Mouse (Mus musculus): ENCODE measurements around the gene Olfr1425. TPM values are rescaled to one million over a fixed set of nuclear protein-coding genes. Genes with fewer than 3 reads are reported as not detected.

The Olfr1425 gene
- polyA plus RNA-seq, 1 experiment from 2014 or later = not detected

DNA sequence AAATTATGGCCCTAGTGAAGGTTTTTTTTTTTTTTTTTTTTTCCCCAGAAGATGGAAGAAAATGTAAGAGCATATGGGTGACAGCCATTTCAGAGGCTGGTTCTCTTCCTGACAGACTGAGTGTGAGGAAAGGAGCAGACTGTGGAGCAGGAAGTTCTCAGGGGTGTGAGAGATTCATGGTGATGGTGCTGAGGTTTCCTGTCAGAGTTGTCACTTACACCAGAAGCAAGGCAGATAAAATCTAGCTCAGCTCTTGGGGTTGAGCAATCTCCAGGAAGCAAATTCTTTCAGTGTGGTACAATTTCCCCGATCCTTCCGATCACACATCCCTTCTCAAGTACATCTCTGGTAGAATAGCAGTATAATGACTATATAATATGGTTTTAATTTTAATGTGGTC is 50.9 kb downstream of the Olfr1425 start:
- WGBS = 94% methylated on average over 2 of the region's 2 CpGs
- no peak for DNase-seq (ENCODE audit: low spot score)
- H3K4me1 ChIP-seq (replicated peaks) = no peaks in the 10 kb centered on the region
- H3K36me3 ChIP-seq = no peaks in the 10 kb centered on the region
- H3K27ac ChIP-seq = no peak overlapping the region
- H3K27me3 ChIP-seq (ENCODE audit: insufficient read depth, poor library complexity, severe bottlenecking) = no peaks in the 10 kb centered on the region
- no peaks in the 10 kb centered on the region for H3K9me3 ChIP-seq
- H3K4me3 ChIP-seq = no peak overlapping the region

DNA sequence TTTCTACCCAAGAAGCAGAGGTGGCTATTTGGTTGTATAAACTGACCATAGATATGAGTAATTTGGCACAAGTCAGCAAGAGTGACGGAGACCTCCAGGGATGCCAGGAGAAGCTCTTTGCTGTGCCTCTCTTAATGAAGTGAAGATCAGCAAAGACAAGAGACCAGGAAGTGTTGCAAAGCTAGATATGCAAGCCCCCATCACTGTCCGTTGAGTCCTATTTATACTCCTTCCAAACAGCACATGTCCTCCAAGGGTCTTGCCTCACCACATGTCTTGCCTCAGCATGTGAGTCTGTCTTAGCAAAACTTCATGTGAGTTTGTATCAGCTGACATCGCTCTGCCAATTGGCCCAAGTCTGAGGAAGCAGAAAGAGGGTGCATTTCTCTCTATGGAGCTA is 52.2 kb downstream of the Olfr1425 start:
- Histone ChIP-seq H3K27ac (no peak overlapping the region), H3K4me1 (replicated peaks) (no peaks in the 10 kb centered on the region), H3K4me3 (no peak overlapping the region), H3K27me3 (ENCODE audit: insufficient read depth, poor library complexity, severe bottlenecking) (no peaks in the 10 kb centered on the region), H3K36me3 (no peaks in the 10 kb centered on the region), H3K9me3 (no peaks in the 10 kb centered on the region)
- DNase-seq (ENCODE audit: low spot score) = no peak
- WGBS = 89% methylated on average over 3 of the region's 3 CpGs

DNA sequence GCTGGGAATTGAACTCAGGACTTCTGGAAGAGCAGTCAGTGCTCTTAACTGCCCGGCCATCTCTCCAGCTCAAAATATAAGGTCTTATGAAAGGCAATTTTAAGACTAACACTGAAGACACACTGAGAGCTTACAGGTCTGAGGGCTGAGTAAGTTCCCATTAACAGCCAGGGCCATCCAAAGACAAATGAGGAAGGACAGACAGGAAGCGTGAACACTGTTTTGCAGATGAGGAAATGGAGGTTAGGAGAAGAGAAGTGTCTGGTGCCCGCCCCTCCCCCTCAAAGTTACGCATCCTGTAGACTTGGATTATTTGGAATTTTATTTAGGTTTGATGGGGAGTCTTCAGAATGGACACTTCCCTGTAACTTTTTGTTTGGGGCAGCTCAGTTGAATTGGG is 53.4 kb downstream of the Olfr1425 start:
- H3K27ac ChIP-seq = no peak overlapping the region
- no peak overlapping the region for H3K4me3 ChIP-seq
- 93% methylated on average over 4 of the region's 4 CpGs for WGBS
- no peaks in the 10 kb centered on the region for H3K9me3 ChIP-seq
- peaks cover 2% of the 10 kb centered on the region; the same call in 1 of the 2 replicates for H3K4me1 ChIP-seq (replicated peaks)
- DNase-seq (ENCODE audit: low spot score) = no peak
- H3K27me3 ChIP-seq (ENCODE audit: insufficient read depth, poor library complexity, severe bottlenecking) = no peaks in the 10 kb centered on the region
- H3K36me3 ChIP-seq = no peaks in the 10 kb centered on the region

Other genes with a start within 250 kb of the Olfr1425 start
- not detected in 2 replicates for gene Olfr1417, start 238.5 kb downstream of the Olfr1425 start, polyA plus RNA-seq (2016; fragmentation: Nextera tagmentation; extraction: Ambion mirVana)
- gene Olfr1418, start 216.7 kb downstream of the Olfr1425 start, polyA plus RNA-seq (2016; fragmentation: Nextera tagmentation; extraction: Ambion mirVana) = not detected in 2 replicates
- gene Olfr1419, start 202.6 kb downstream of the Olfr1425 start, polyA plus RNA-seq (2016; fragmentation: Nextera tagmentation; extraction: Ambion mirVana) = not detected in 2 replicates
- 0.07 TPM in 1 of 2 replicates, not detected in the other for gene Olfr1420, start 191.2 kb downstream of the Olfr1425 start, polyA plus RNA-seq (2016; fragmentation: Nextera tagmentation; extraction: Ambion mirVana)
- gene Patl1, start 165.3 kb downstream of the Olfr1425 start, polyA plus RNA-seq (2016; fragmentation: Nextera tagmentation; extraction: Ambion mirVana) = 22.2 and 23.7 TPM in 2 replicates
- gene Osbp, start 111.8 kb downstream of the Olfr1425 start, polyA plus RNA-seq (2016; fragmentation: Nextera tagmentation; extraction: Ambion mirVana) = 2.9 and 3.1 TPM in 2 replicates
- gene Olfr1423, start 36.4 kb downstream of the Olfr1425 start, polyA plus RNA-seq (2016; fragmentation: Nextera tagmentation; extraction: Ambion mirVana) = 0.03 and 0.04 TPM in 2 replicates
- not detected in 2 replicates for gene Olfr1424, start 15.0 kb downstream of the Olfr1425 start, polyA plus RNA-seq (2016; fragmentation: Nextera tagmentation; extraction: Ambion mirVana)
- gene Olfr1426, start 14.3 kb upstream of the Olfr1425 start, polyA plus RNA-seq (2016; fragmentation: Nextera tagmentation; extraction: Ambion mirVana) = not detected in 2 replicates
- gene Olfr1427, start 25.6 kb upstream of the Olfr1425 start, polyA plus RNA-seq (2016; fragmentation: Nextera tagmentation; extraction: Ambion mirVana) = not detected in 2 replicates
- gene Olfr1428, start 38.2 kb upstream of the Olfr1425 start, polyA plus RNA-seq (2016; fragmentation: Nextera tagmentation; extraction: Ambion mirVana) = not detected in 2 replicates
- not detected in 2 replicates for gene Olfr76, start 45.5 kb upstream of the Olfr1425 start, polyA plus RNA-seq (2016; fragmentation: Nextera tagmentation; extraction: Ambion mirVana)
- not detected in 2 replicates for gene Olfr1555-ps1, start 92.4 kb upstream of the Olfr1425 start, polyA plus RNA-seq (2016; fragmentation: Nextera tagmentation; extraction: Ambion mirVana)
- gene Olfr1431, start 122.9 kb upstream of the Olfr1425 start, polyA plus RNA-seq (2016; fragmentation: Nextera tagmentation; extraction: Ambion mirVana) = not detected in 2 replicates
- not detected in 2 replicates for gene Olfr1432, start 154.9 kb upstream of the Olfr1425 start, polyA plus RNA-seq (2016; fragmentation: Nextera tagmentation; extraction: Ambion mirVana)
- gene Olfr262, start 163.9 kb upstream of the Olfr1425 start, polyA plus RNA-seq (2016; fragmentation: Nextera tagmentation; extraction: Ambion mirVana) = not detected in 2 replicates
- not detected in 2 replicates for gene Olfr235, start 183.3 kb upstream of the Olfr1425 start, polyA plus RNA-seq (2016; fragmentation: Nextera tagmentation; extraction: Ambion mirVana)
- gene Olfr1434, start 202.1 kb upstream of the Olfr1425 start, polyA plus RNA-seq (2016; fragmentation: Nextera tagmentation; extraction: Ambion mirVana) = not detected in 2 replicates
- not detected in 2 replicates for gene Olfr1436, start 221.4 kb upstream of the Olfr1425 start, polyA plus RNA-seq (2016; fragmentation: Nextera tagmentation; extraction: Ambion mirVana)
- gene Olfr1437, start 247.4 kb upstream of the Olfr1425 start, polyA plus RNA-seq (2016; fragmentation: Nextera tagmentation; extraction: Ambion mirVana) = not detected in 2 replicates